Mouse (Mus musculus): Measurements from ENCODE around the gene Litaf. TPM values are rescaled to one million over a fixed set of nuclear protein-coding genes. Genes with fewer than 3 reads are reported as not detected.
"Not testable (repeated sequence)": the region's sequence is repeated elsewhere in the genome, so short reads cannot be mapped to it uniquely, and the experiment has no call there.

Litaf gene
- polyA plus RNA-seq, 1 experiment from 2014 or later: 87.2 TPM

GRCm38 (mm10) chr16:10972259-10972658 is 93.7 kb downstream of the Litaf start:
- H3K4me2 ChIP-seq (ENCODE audit: low read depth, severe bottlenecking): no peak overlapping the region
- H3K27ac ChIP-seq (replicated peaks; ENCODE audit: low read depth, low read length): no peak overlapping the region
- ATAC-seq (ENCODE audit: insufficient number of reproducible peaks, low FRiP score, low TSS enrichment, low read depth) (no peak), DNase-seq (ENCODE audit: low spot score) (no peak)
- H3K4me1 ChIP-seq (ENCODE audit: control insufficient read depth, insufficient read depth, low read length): no peaks in the 10 kb centered on the region
- H3K36me3 ChIP-seq (ENCODE audit: control insufficient read depth, insufficient read depth, low read length): peaks cover 2% of the 10 kb centered on the region; the same call in 1 of the 2 replicates
- H3K9me3 ChIP-seq (ENCODE audit: control insufficient read depth, low read length): no peaks in the 10 kb centered on the region
- H3K4me3 ChIP-seq (ENCODE audit: low read depth, low read length): no peak overlapping the region
- no peak overlapping the region for H3K9ac ChIP-seq (ENCODE audit: low read length)
- WGBS: 75% methylated on average over 6 of the region's 6 CpGs
- H3K27me3 ChIP-seq (ENCODE audit: control insufficient read depth, insufficient read depth, low read length): no peaks in the 10 kb centered on the region

- H3K27ac ChIP-seq (replicated peaks; ENCODE audit: low read depth, low read length): not testable (repeated sequence)
- 100% methylated on average over 1 of the region's 1 CpGs for WGBS
Observed at GRCm38 (mm10) chr16:10969944-10970343, 96.0 kb downstream of the Litaf start.

GRCm38 (mm10) chr16:10969342-10969741 is 96.6 kb downstream of the Litaf start:
- H3K9me3 ChIP-seq (ENCODE audit: control insufficient read depth, low read length): no peaks in the 10 kb centered on the region
- 78% methylated on average over 5 of the region's 5 CpGs for WGBS
- H3K9ac ChIP-seq (ENCODE audit: low read length): no peak overlapping the region
- H3K4me2 ChIP-seq (ENCODE audit: low read depth, severe bottlenecking): no peak overlapping the region
- no peaks in the 10 kb centered on the region for H3K27me3 ChIP-seq (ENCODE audit: control insufficient read depth, insufficient read depth, low read length)
- H3K4me1 ChIP-seq (ENCODE audit: control insufficient read depth, insufficient read depth, low read length): no peaks in the 10 kb centered on the region
- ATAC-seq (ENCODE audit: insufficient number of reproducible peaks, low FRiP score, low TSS enrichment, low read depth): no peak
- DNase-seq (ENCODE audit: low spot score): no peak
- no peaks in the 10 kb centered on the region; the same call in 1 of the 2 replicates for H3K36me3 ChIP-seq (ENCODE audit: control insufficient read depth, insufficient read depth, low read length)
- no peak overlapping the region for H3K27ac ChIP-seq (replicated peaks; ENCODE audit: low read depth, low read length)
- H3K4me3 ChIP-seq (ENCODE audit: low read depth, low read length): no peak overlapping the region

More at GRCm38 (mm10) chr16:10969944-10970343, 96.0 kb downstream of the Litaf start:
- not testable (repeated sequence) for H3K4me3 ChIP-seq (ENCODE audit: low read depth, low read length); H3K27me3 ChIP-seq (ENCODE audit: control insufficient read depth, insufficient read depth, low read length); DNase-seq (ENCODE audit: low spot score); H3K9ac ChIP-seq (ENCODE audit: low read length); H3K4me2 ChIP-seq (ENCODE audit: low read depth, severe bottlenecking); H3K9me3 ChIP-seq (ENCODE audit: control insufficient read depth, low read length); ATAC-seq (ENCODE audit: insufficient number of reproducible peaks, low FRiP score, low TSS enrichment, low read depth); H3K36me3 ChIP-seq (ENCODE audit: control insufficient read depth, insufficient read depth, low read length); H3K4me1 ChIP-seq (ENCODE audit: control insufficient read depth, insufficient read depth, low read length)

GRCm38 (mm10) chr16:10968299-10968698 is 97.7 kb downstream of the Litaf start:
- WGBS: 89% methylated on average over 4 of the region's 4 CpGs
- Histone ChIP-seq H3K4me3 (ENCODE audit: low read depth, low read length) (no peak overlapping the region), H3K27me3 (ENCODE audit: control insufficient read depth, insufficient read depth, low read length) (no peaks in the 10 kb centered on the region), H3K4me2 (ENCODE audit: low read depth, severe bottlenecking) (no peak overlapping the region), H3K36me3 (ENCODE audit: control insufficient read depth, insufficient read depth, low read length) (no peaks in the 10 kb centered on the region; the same call in 1 of the 2 replicates), H3K9ac (ENCODE audit: low read length) (no peak overlapping the region), H3K4me1 (ENCODE audit: control insufficient read depth, insufficient read depth, low read length) (no peaks in the 10 kb centered on the region), H3K9me3 (ENCODE audit: control insufficient read depth, low read length) (no peaks in the 10 kb centered on the region), H3K27ac (replicated peaks; ENCODE audit: low read depth, low read length) (no peak overlapping the region)
- ATAC-seq (ENCODE audit: insufficient number of reproducible peaks, low FRiP score, low TSS enrichment, low read depth) (no peak), DNase-seq (ENCODE audit: low spot score) (no peak)

GRCm38 (mm10) chr16:10967756-10968155 is 98.2 kb downstream of the Litaf start:
- Histone ChIP-seq H3K4me1 (ENCODE audit: control insufficient read depth, insufficient read depth, low read length) (no peaks in the 10 kb centered on the region), H3K9ac (ENCODE audit: low read length) (no peak overlapping the region), H3K9me3 (ENCODE audit: control insufficient read depth, low read length) (no peaks in the 10 kb centered on the region), H3K27me3 (ENCODE audit: control insufficient read depth, insufficient read depth, low read length) (no peaks in the 10 kb centered on the region), H3K4me3 (ENCODE audit: low read depth, low read length) (no peak overlapping the region), H3K4me2 (ENCODE audit: low read depth, severe bottlenecking) (no peak overlapping the region), H3K36me3 (ENCODE audit: control insufficient read depth, insufficient read depth, low read length) (no peaks in the 10 kb centered on the region; the same call in 1 of the 2 replicates), H3K27ac (replicated peaks; ENCODE audit: low read depth, low read length) (no peak overlapping the region)
- ATAC-seq (ENCODE audit: insufficient number of reproducible peaks, low FRiP score, low TSS enrichment, low read depth): no peak
- no peak for DNase-seq (ENCODE audit: low spot score)
- 92% methylated on average over 7 of the region's 7 CpGs for WGBS

- 86% methylated on average over 6 of the region's 6 CpGs for WGBS
- no peaks in the 10 kb centered on the region for H3K27me3 ChIP-seq (ENCODE audit: control insufficient read depth, insufficient read depth, low read length)
- no peaks in the 10 kb centered on the region; the same call in 1 of the 2 replicates for H3K36me3 ChIP-seq (ENCODE audit: control insufficient read depth, insufficient read depth, low read length)
- no peaks in the 10 kb centered on the region for H3K4me1 ChIP-seq (ENCODE audit: control insufficient read depth, insufficient read depth, low read length)
- no peaks in the 10 kb centered on the region for H3K9me3 ChIP-seq (ENCODE audit: control insufficient read depth, low read length)
- H3K4me2 ChIP-seq (ENCODE audit: low read depth, severe bottlenecking): no peak overlapping the region
- no peak overlapping the region for H3K27ac ChIP-seq (replicated peaks; ENCODE audit: low read depth, low read length)
- H3K9ac ChIP-seq (ENCODE audit: low read length): no peak overlapping the region
- no peak overlapping the region for H3K4me3 ChIP-seq (ENCODE audit: low read depth, low read length)
- DNase-seq (ENCODE audit: low spot score) (no peak), ATAC-seq (ENCODE audit: insufficient number of reproducible peaks, low FRiP score, low TSS enrichment, low read depth) (no peak)
Observed at GRCm38 (mm10) chr16:10967013-10967412, 98.9 kb downstream of the Litaf start.

GRCm38 (mm10) chr16:10965034-10965433 is 100.9 kb downstream of the Litaf start:
- Histone ChIP-seq H3K9me3 (ENCODE audit: control insufficient read depth, low read length) (no peaks in the 10 kb centered on the region), H3K4me1 (ENCODE audit: control insufficient read depth, insufficient read depth, low read length) (no peaks in the 10 kb centered on the region), H3K4me2 (ENCODE audit: low read depth, severe bottlenecking) (no peak overlapping the region), H3K9ac (ENCODE audit: low read length) (no peak overlapping the region), H3K36me3 (ENCODE audit: control insufficient read depth, insufficient read depth, low read length) (peaks cover 3% of the 10 kb centered on the region), H3K27me3 (ENCODE audit: control insufficient read depth, insufficient read depth, low read length) (no peaks in the 10 kb centered on the region), H3K27ac (replicated peaks; ENCODE audit: low read depth, low read length) (no peak overlapping the region), H3K4me3 (ENCODE audit: low read depth, low read length) (no peak overlapping the region)
- 87% methylated on average over 2 of the region's 2 CpGs for WGBS
- DNase-seq (ENCODE audit: low spot score): no peak
- no peak for ATAC-seq (ENCODE audit: insufficient number of reproducible peaks, low FRiP score, low TSS enrichment, low read depth)

GRCm38 (mm10) chr16:10960916-10961315 is 105.0 kb downstream of the Litaf start:
- H3K9ac ChIP-seq (ENCODE audit: low read length): no peak overlapping the region
- peaks cover 3% of the 10 kb centered on the region for H3K36me3 ChIP-seq (ENCODE audit: control insufficient read depth, insufficient read depth, low read length)
- WGBS: 91% methylated on average over 10 of the region's 10 CpGs
- H3K27me3 ChIP-seq (ENCODE audit: control insufficient read depth, insufficient read depth, low read length): no peaks in the 10 kb centered on the region
- no peaks in the 10 kb centered on the region for H3K4me1 ChIP-seq (ENCODE audit: control insufficient read depth, insufficient read depth, low read length)
- no peak overlapping the region for H3K27ac ChIP-seq (replicated peaks; ENCODE audit: low read depth, low read length)
- no peak overlapping the region for H3K4me3 ChIP-seq (ENCODE audit: low read depth, low read length)
- ATAC-seq (ENCODE audit: insufficient number of reproducible peaks, low FRiP score, low TSS enrichment, low read depth) (no peak), DNase-seq (ENCODE audit: low spot score) (no peak)
- H3K9me3 ChIP-seq (ENCODE audit: control insufficient read depth, low read length): no peaks in the 10 kb centered on the region
- H3K4me2 ChIP-seq (ENCODE audit: low read depth, severe bottlenecking): no peak overlapping the region

- Histone ChIP-seq H3K4me1 (ENCODE audit: control insufficient read depth, insufficient read depth, low read length) (no peaks in the 10 kb centered on the region), H3K27me3 (ENCODE audit: control insufficient read depth, insufficient read depth, low read length) (no peaks in the 10 kb centered on the region), H3K9ac (ENCODE audit: low read length) (no peak overlapping the region), H3K4me3 (ENCODE audit: low read depth, low read length) (no peak overlapping the region), H3K27ac (replicated peaks; ENCODE audit: low read depth, low read length) (no peak overlapping the region), H3K36me3 (ENCODE audit: control insufficient read depth, insufficient read depth, low read length) (peaks cover 3% of the 10 kb centered on the region), H3K4me2 (ENCODE audit: low read depth, severe bottlenecking) (no peak overlapping the region), H3K9me3 (ENCODE audit: control insufficient read depth, low read length) (no peaks in the 10 kb centered on the region)
- DNase-seq (ENCODE audit: low spot score) (no peak), ATAC-seq (ENCODE audit: insufficient number of reproducible peaks, low FRiP score, low TSS enrichment, low read depth) (no peak)
- WGBS: 54% methylated on average over 7 of the region's 7 CpGs
Observed at GRCm38 (mm10) chr16:10958763-10959440, 107.1 kb downstream of the Litaf start.

All from limb, embryonic 11.5 days (tissue).